Mouse (Mus musculus) ES-Bruce4 (cell line): ENCODE results near the gene F12. TPM values are rescaled to one million over a fixed set of nuclear protein-coding genes. Genes with fewer than 3 reads are reported as not detected.

Experiments
- H3K27ac ChIP-seq: 2 replicates; pipeline ENCODE4 v1.5.1; 2012; ENCODE audit warnings: low read length, inconsistent platforms; ENCODE audit not compliant: insufficient read depth
- H3K27me3 ChIP-seq: 2 replicates; pipeline ENCODE4 v1.6.1; 2012; ENCODE audit warnings: mild to moderate bottlenecking, low read length, inconsistent platforms; ENCODE audit not compliant: control insufficient read depth, poor library complexity, insufficient read depth, severe bottlenecking
- H3K36me3 ChIP-seq: 2 replicates; pipeline ENCODE4 v1.6.1; 2012; ENCODE audit warnings: inconsistent platforms, mild to moderate bottlenecking, low read length, moderate library complexity; ENCODE audit not compliant: control insufficient read depth, poor library complexity, insufficient read depth, severe bottlenecking
- H3K4me1 ChIP-seq: one replicate; pipeline ENCODE4 v1.8.1; 2011; ENCODE audit warnings: low read length; ENCODE audit not compliant: control insufficient read depth, insufficient read depth
- H3K4me3 ChIP-seq: 2 replicates; pipeline ENCODE4 v1.5.1; 2011; ENCODE audit warnings: low read depth, mild to moderate bottlenecking, low read length
- H3K9ac ChIP-seq: 2 replicates; pipeline ENCODE4 v1.6.1; 2012; ENCODE audit warnings: low read depth, mild to moderate bottlenecking, inconsistent platforms; ENCODE audit not compliant: poor library complexity, severe bottlenecking
- H3K9me3 ChIP-seq: replicated peaks from 2 replicates; pipeline ENCODE4 v1.6.1; 2012; ENCODE audit warnings: mild to moderate bottlenecking, low read length, inconsistent platforms; ENCODE audit not compliant: control insufficient read depth, poor library complexity, insufficient read depth, severe bottlenecking
- CTCF ChIP-seq: IDR thresholded peaks from one replicate; pipeline ENCODE4 v1.8.1; 2011; ENCODE audit warnings: low read depth, low read length
- EP300 ChIP-seq: IDR thresholded peaks from 2 replicates; pipeline ENCODE4 v1.6.1; 2011; ENCODE audit warnings: low read depth, low read length; ENCODE audit not compliant: insufficient read depth
- POLR2A ChIP-seq: IDR thresholded peaks from one replicate; pipeline ENCODE4 v1.8.1; 2011; ENCODE audit warnings: low read length; ENCODE audit not compliant: insufficient read depth
- polyA plus RNA-seq: library from polyadenylated mRNA; stranded (reverse); fragments of >200 nt; gene quantifications from 2 replicates; pipeline ENCODE4 v1.2.4, GENCODE M21; 2011; ENCODE audit warnings: low read depth; ENCODE audit not compliant: missing spikeins, insufficient read depth, insufficient read length

Gene F12
- polyA plus RNA-seq, 1 experiment, result not detected

DNA sequence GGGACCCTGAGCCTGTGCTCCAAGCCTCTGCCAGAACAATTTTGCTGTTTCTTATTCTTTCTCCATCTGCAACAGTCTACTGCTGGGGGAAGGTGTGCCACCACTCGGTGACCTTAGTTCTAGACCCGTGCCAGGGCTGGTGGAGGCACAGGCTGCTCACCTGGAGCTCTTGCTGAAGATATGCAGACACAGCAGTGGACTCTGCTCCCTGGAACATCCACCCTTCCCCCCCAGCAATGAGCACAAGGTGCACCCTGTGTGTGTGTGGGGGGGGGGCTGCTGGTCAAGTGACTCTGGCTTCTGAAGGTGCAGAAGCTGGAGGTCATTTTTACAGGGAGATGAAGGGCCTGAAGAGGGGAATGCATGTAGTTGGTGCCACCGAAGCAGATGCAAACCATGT, 35.9 kb downstream of the F12 start:
- H3K4me1 ChIP-seq, result no peaks in the 10 kb centered on the region
- no peaks in the 10 kb centered on the region for H3K27me3 ChIP-seq
- H3K9ac ChIP-seq, result no peak overlapping the region
- H3K4me3 ChIP-seq, result no peak overlapping the region
- no peaks in the 10 kb centered on the region for H3K36me3 ChIP-seq
- TF ChIP-seq POLR2A, result no peak
- no peak for TF ChIP-seq CTCF
- no peak for TF ChIP-seq EP300
- no peaks in the 10 kb centered on the region for H3K9me3 ChIP-seq
- H3K27ac ChIP-seq, result no peak overlapping the region

- Histone ChIP-seq H3K4me1 (peaks cover 8% of the 10 kb centered on the region), H3K27ac (no peak overlapping the region), H3K9ac (no peak overlapping the region), H3K36me3 (no peaks in the 10 kb centered on the region), H3K9me3 (no peaks in the 10 kb centered on the region), H3K4me3 (no peak overlapping the region), H3K27me3 (no peaks in the 10 kb centered on the region)
- TF ChIP-seq POLR2A (no peak), EP300 (no peak), CTCF (no peak)
Observed at GRCm38 (mm10) chr13:55381790-55382189, 44.8 kb downstream of the F12 start.

DNA sequence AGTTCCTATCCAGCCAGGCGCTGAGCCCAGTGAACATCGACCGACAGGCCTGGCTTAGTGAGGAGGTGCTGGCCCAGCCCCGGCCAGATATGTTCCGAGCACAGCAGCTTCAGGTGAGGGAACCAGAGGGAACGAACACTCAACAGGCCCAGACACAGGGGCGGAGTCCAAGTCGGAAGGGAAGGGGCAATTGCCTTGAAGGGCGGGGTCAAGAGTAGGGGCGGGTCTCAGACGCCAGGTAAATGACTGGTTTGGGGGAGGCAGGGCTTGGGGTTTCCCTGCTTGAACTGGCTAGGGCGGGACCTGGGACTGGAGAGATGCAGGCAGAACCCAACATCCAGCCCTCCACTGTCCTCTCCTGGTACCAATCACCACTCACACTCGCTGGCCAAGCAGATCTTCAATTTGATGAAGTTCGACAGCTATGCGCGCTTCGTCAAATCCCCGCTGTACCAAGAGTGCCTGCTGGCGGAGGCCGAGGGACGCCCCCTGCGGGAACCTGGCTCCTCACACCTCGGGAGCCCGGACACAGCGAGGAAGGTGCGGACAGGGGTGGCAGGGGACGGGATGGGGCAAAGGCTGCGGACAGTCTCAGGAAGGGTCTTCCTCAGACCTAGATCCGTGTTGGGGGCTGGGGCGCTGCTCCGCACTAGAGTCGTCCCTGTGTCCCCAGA, 47.5 kb downstream of the F12 start:
- Histone ChIP-seq H3K27ac (no peak overlapping the region), H3K4me3 (peak overlapping the region; percentile 57), H3K9ac (0 out of 2 replicates have a peak overlapping the region, but pooled peaks have one; percentile 32), H3K4me1 (peaks cover 8% of the 10 kb centered on the region), H3K36me3 (no peaks in the 10 kb centered on the region), H3K27me3 (no peaks in the 10 kb centered on the region), H3K9me3 (no peaks in the 10 kb centered on the region)
- TF ChIP-seq CTCF, result peak; percentile 35
- TF ChIP-seq POLR2A, result peak; percentile 62
- TF ChIP-seq EP300, result peak; percentile 14; the same call in 1 of the 2 replicates

- H3K9me3 ChIP-seq, result no peaks in the 10 kb centered on the region
- TF ChIP-seq EP300 (no peak), POLR2A (no peak), CTCF (no peak)
- H3K36me3 ChIP-seq, result no peaks in the 10 kb centered on the region
- no peak overlapping the region for H3K4me3 ChIP-seq
- H3K27ac ChIP-seq, result no peak overlapping the region
- H3K9ac ChIP-seq, result no peak overlapping the region
- H3K27me3 ChIP-seq, result no peaks in the 10 kb centered on the region
- H3K4me1 ChIP-seq, result peaks cover 5% of the 10 kb centered on the region
Observed at GRCm38 (mm10) chr13:55375877-55376276, 50.7 kb downstream of the F12 start.

DNA sequence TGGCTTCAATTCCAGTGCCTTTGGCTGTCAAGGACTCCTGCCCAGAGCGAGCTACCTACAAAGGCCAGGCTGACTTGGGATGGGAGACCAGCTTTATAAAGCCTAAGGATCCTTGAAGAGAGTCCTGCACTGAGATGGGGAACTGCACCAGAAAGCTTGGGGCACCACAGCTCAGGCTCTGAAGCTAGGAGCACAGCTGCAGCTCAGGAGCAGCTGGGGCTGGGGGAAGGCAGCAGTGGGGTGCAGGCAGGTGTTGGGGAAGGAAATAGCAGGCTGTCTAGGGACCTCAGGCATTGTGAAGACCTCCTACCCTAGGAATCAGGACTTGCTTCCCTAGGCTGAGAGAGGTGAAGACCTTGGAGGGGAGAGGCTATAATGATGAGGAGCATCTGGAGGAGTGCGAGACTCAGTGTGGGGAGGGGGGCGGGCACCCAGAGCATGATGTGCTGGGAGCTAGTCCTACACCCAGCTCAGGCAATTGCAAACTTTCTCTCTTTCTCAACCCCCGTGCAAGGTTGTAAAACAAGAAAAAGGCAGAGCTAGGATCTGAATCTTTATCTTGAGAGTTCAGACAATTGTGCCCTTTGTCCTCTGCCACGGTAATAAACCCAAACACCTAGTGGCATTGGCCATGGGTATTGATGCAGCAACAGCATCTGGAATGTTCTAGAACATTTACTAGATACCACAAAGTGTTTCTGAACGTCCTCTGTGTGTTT, 52.2 kb downstream of the F12 start:
- TF ChIP-seq POLR2A, result no peak
- TF ChIP-seq EP300, result no peak
- no peak for TF ChIP-seq CTCF
- no peak overlapping the region for H3K4me3 ChIP-seq
- no peak overlapping the region for H3K9ac ChIP-seq
- no peaks in the 10 kb centered on the region for H3K9me3 ChIP-seq
- peaks cover 5% of the 10 kb centered on the region for H3K4me1 ChIP-seq
- no peak overlapping the region for H3K27ac ChIP-seq
- no peaks in the 10 kb centered on the region for H3K27me3 ChIP-seq
- H3K36me3 ChIP-seq, result no peaks in the 10 kb centered on the region

GRCm38 (mm10) chr13:55371740-55372139, 54.9 kb downstream of the F12 start:
- Histone ChIP-seq H3K4me1 (no peaks in the 10 kb centered on the region), H3K9ac (no peak overlapping the region), H3K36me3 (no peaks in the 10 kb centered on the region), H3K9me3 (no peaks in the 10 kb centered on the region), H3K4me3 (no peak overlapping the region), H3K27ac (no peak overlapping the region), H3K27me3 (no peaks in the 10 kb centered on the region)
- TF ChIP-seq POLR2A (no peak), EP300 (no peak), CTCF (no peak)
